Mouse (Mus musculus): ENCODE measurements around the gene Tle2.

GRCm38 (mm10) chr10:81580441-81581070 lies 6.2 kb downstream of the Tle2 start:
- 0 out of 2 replicates have a peak, but pooled peaks have one; percentile 15 for TF ChIP-seq CTCF (IDR thresholded peaks at IDR 0.05; ENCODE audit: extremely low read depth, insufficient read depth, low read length)
- TF ChIP-seq POLR2A (IDR thresholded peaks at IDR 0.05; ENCODE audit: extremely low read depth, insufficient read depth, low read length) = no peak

All from cortical plate, adult 2 months (tissue).